Mouse (Mus musculus) ES-Bruce4 (cell line): ENCODE measurements at regions not wholly inside any gene's neighbourhood (a gene's known extent, or its start where the extent isn't known, plus 50 kb on each side); places are given as distances from the start of the nearest gene placed in this dataset.

Experiments used
- H3K27ac ChIP-seq: 2 replicates; pipeline ENCODE4 v1.5.1; 2012; ENCODE audit warnings: low read length, inconsistent platforms; ENCODE audit not compliant: insufficient read depth
- H3K27me3 ChIP-seq: 2 replicates; pipeline ENCODE4 v1.6.1; 2012; ENCODE audit warnings: mild to moderate bottlenecking, low read length, inconsistent platforms; ENCODE audit not compliant: control insufficient read depth, poor library complexity, insufficient read depth, severe bottlenecking
- H3K36me3 ChIP-seq: 2 replicates; pipeline ENCODE4 v1.6.1; 2012; ENCODE audit warnings: inconsistent platforms, mild to moderate bottlenecking, low read length, moderate library complexity; ENCODE audit not compliant: control insufficient read depth, poor library complexity, insufficient read depth, severe bottlenecking
- H3K4me1 ChIP-seq: one replicate; pipeline ENCODE4 v1.8.1; 2011; ENCODE audit warnings: low read length; ENCODE audit not compliant: control insufficient read depth, insufficient read depth
- H3K4me3 ChIP-seq: 2 replicates; pipeline ENCODE4 v1.5.1; 2011; ENCODE audit warnings: low read depth, mild to moderate bottlenecking, low read length
- H3K9ac ChIP-seq: 2 replicates; pipeline ENCODE4 v1.6.1; 2012; ENCODE audit warnings: low read depth, mild to moderate bottlenecking, inconsistent platforms; ENCODE audit not compliant: poor library complexity, severe bottlenecking
- H3K9me3 ChIP-seq: replicated peaks from 2 replicates; pipeline ENCODE4 v1.6.1; 2012; ENCODE audit warnings: mild to moderate bottlenecking, low read length, inconsistent platforms; ENCODE audit not compliant: control insufficient read depth, poor library complexity, insufficient read depth, severe bottlenecking
- CTCF ChIP-seq: IDR thresholded peaks from one replicate; pipeline ENCODE4 v1.8.1; 2011; ENCODE audit warnings: low read depth, low read length
- EP300 ChIP-seq: IDR thresholded peaks from 2 replicates; pipeline ENCODE4 v1.6.1; 2011; ENCODE audit warnings: low read depth, low read length; ENCODE audit not compliant: insufficient read depth
- POLR2A ChIP-seq: IDR thresholded peaks from one replicate; pipeline ENCODE4 v1.8.1; 2011; ENCODE audit warnings: low read length; ENCODE audit not compliant: insufficient read depth

GRCm38 (mm10) chr1:151087151-151087660, 94.0 kb upstream of the Hmcn1 start:
- H3K27me3 ChIP-seq: peaks cover 2% of the 10 kb centered on the region; the same call in 1 of the 2 replicates
- no peaks in the 10 kb centered on the region for H3K9me3 ChIP-seq
- H3K9ac ChIP-seq: no peak overlapping the region
- H3K4me1 ChIP-seq: no peaks in the 10 kb centered on the region
- H3K4me3 ChIP-seq: no peak overlapping the region
- TF ChIP-seq POLR2A: no peak
- no peak for TF ChIP-seq CTCF
- no peak for TF ChIP-seq EP300
- no peaks in the 10 kb centered on the region for H3K36me3 ChIP-seq
- H3K27ac ChIP-seq: no peak overlapping the region

GRCm38 (mm10) chr1:151087811-151088511, 94.4 kb upstream of the Gm47985 start:
- H3K4me1 ChIP-seq: no peaks in the 10 kb centered on the region

GRCm38 (mm10) chr1:151088535-151089125, 93.7 kb upstream of the Gm47985 start:
- no peak overlapping the region for H3K27ac ChIP-seq
- TF ChIP-seq CTCF (no peak), POLR2A (no peak), EP300 (no peak)
- no peaks in the 10 kb centered on the region; the same call in 1 of the 2 replicates for H3K27me3 ChIP-seq
- H3K9ac ChIP-seq: no peak overlapping the region
- no peaks in the 10 kb centered on the region for H3K36me3 ChIP-seq
- no peak overlapping the region for H3K4me3 ChIP-seq
- H3K4me1 ChIP-seq: no peaks in the 10 kb centered on the region
- no peaks in the 10 kb centered on the region for H3K9me3 ChIP-seq

More at GRCm38 (mm10) chr1:151087811-151088511, 94.4 kb upstream of the Gm47985 start:
- TF ChIP-seq EP300 (no peak), CTCF (no peak), POLR2A (no peak)
- no peak overlapping the region for H3K9ac ChIP-seq
- no peak overlapping the region for H3K4me3 ChIP-seq
- no peak overlapping the region for H3K27ac ChIP-seq
- no peaks in the 10 kb centered on the region for H3K36me3 ChIP-seq
- no peaks in the 10 kb centered on the region; the same call in 1 of the 2 replicates for H3K27me3 ChIP-seq
- H3K9me3 ChIP-seq: no peaks in the 10 kb centered on the region

DNA sequence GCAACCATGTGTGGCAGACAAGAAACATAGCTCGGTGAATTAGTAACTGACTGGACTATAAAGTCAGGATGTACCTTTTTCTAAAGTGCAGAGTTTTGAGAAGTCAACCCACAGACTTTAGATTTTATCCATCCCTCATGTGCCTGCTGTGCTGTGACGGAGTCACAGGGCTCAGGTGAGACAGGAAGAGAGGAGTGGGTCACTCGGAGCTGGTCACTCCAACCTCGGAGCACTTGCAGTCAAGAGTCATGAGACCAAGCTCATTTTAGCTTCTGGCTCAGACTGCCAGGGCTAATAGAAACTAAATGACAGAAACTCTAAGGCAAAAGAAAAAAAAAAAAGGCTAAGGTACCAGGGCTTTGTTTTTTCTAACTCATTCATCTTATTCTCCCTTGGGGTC, 90.3 kb upstream of the Gm47985 start:
- H3K4me1 ChIP-seq: no peaks in the 10 kb centered on the region
- H3K4me3 ChIP-seq: no peak overlapping the region
- H3K27me3 ChIP-seq: no peaks in the 10 kb centered on the region; the same call in 1 of the 2 replicates
- H3K9me3 ChIP-seq: no peaks in the 10 kb centered on the region
- TF ChIP-seq CTCF: no peak
- no peak for TF ChIP-seq POLR2A
- TF ChIP-seq EP300: no peak
- no peak overlapping the region for H3K9ac ChIP-seq
- no peak overlapping the region for H3K27ac ChIP-seq
- no peaks in the 10 kb centered on the region for H3K36me3 ChIP-seq

- Histone ChIP-seq H3K36me3 (no peaks in the 10 kb centered on the region), H3K27ac (no peak overlapping the region), H3K9ac (no peak overlapping the region)
Observed at GRCm38 (mm10) chr1:151095344-151096050, 86.8 kb upstream of the Gm47985 start.

More at GRCm38 (mm10) chr1:151095344-151096050, 86.8 kb upstream of the Gm47985 start:
- H3K27me3 ChIP-seq: peaks cover under 1% of the 10 kb centered on the region; the same call in 1 of the 2 replicates
- no peak overlapping the region for H3K4me3 ChIP-seq
- H3K4me1 ChIP-seq: no peaks in the 10 kb centered on the region
- H3K9me3 ChIP-seq: no peaks in the 10 kb centered on the region
- TF ChIP-seq POLR2A (no peak), CTCF (no peak), EP300 (no peak)
